Mouse (Mus musculus) left cerebral cortex, adult 2 months (tissue): ENCODE measurements around the gene Ccdc141. TPM values are rescaled to one million over a fixed set of nuclear protein-coding genes. Genes with fewer than 3 reads are reported as not detected.
A peak's percentile ranks its signal among the peaks of the same experiment; 100 is the strongest.

Experiments
- DNase-seq, 2 experiments: peaks; one replicate each; pipeline ENCODE4 v3.0.0; 2021 to 2022; ENCODE audit warnings: low spot score in 2 of 2, mixed read lengths in 1 of 2; ENCODE audit errors: extremely low spot score in 1 of 2
- H3K27ac ChIP-seq: fragments of 200-600 bp; 2 replicates; pipeline ENCODE4 v1.8.1; 2022
- H3K4me3 ChIP-seq: fragments of 200-600 bp; 2 replicates; pipeline ENCODE4 v1.8.1; 2022
- CTCF ChIP-seq: fragments of 200-600 bp; IDR thresholded peaks from 2 replicates; pipeline ENCODE4 v1.8.1; 2022; ENCODE audit warnings: antibody characterized with exemption, mild to moderate bottlenecking, moderate library complexity
- intact Hi-C: fragments of 180-260 bp; cut with DNase I; formaldehyde crosslinking; loops from one replicate; pipeline ENCODE4 v1.15.1; 2025
- long read RNA-seq, 2 experiments: library from polyadenylated mRNA; stranded (forward); transcript quantifications; one replicate each; pipeline ENCODE4 v2.0.0; 2021; ENCODE audit warnings: borderline mapping rate in 2 of 2
- total RNA-seq, 2 experiments: library from RNA; stranded (reverse); gene quantifications; 2 replicates each; pipeline ENCODE4 v1.2.3; 2021

The Ccdc141 gene
- total RNA-seq: 10 to 100 TPM; 18.5 to 28.2 TPM
- long read RNA-seq, experiment 1, full-length matches to known transcripts: 4 of 13 reads
- long read RNA-seq, experiment 1, partial matches to known transcripts: 5 of 13 reads
- long read RNA-seq, experiment 1, other reads (novel, unspliced or antisense): 4 of 13 reads
- long read RNA-seq, experiment 2, full-length matches to known transcripts: 7 of 11 reads
- long read RNA-seq, experiment 2, partial matches to known transcripts: 2 of 11 reads
- long read RNA-seq, experiment 2, other reads (novel, unspliced or antisense): 2 of 11 reads

DNA sequence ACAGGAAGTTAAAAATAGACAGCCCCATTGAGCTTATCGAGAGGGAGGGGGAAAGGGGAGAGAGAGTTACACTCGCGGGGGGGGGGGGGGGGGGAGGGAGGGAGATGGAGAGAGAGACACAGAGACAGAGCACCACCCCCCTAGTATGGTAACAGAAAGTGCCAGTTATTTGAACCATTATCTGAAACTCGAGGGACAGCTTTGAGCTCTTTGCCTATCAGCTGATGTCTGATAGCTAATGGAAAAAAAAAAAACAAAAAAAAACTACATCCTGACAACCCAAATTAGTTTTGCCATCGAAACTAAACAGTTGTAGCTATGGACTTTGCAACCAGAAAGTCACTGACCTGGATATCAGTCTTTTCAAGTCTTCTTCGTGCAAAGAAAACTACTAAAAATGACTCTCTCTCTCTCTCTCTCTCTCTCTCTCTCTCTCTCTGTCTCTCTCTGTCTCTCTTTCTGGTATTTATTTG lies at the start of gene Ccdc141:
Gene Ccdc141, minus strand, starts transcription at position 4 of the 473 bp plus-strand sequence.
- H3K27ac ChIP-seq: peak within 1 kb of the TSS; percentile 86
- H3K4me3 ChIP-seq: peak within 1 kb of the TSS; percentile 43
- intact Hi-C loops: no loop called here
- DNase-seq: no peak
- TF ChIP-seq CTCF: no peak

DNA sequence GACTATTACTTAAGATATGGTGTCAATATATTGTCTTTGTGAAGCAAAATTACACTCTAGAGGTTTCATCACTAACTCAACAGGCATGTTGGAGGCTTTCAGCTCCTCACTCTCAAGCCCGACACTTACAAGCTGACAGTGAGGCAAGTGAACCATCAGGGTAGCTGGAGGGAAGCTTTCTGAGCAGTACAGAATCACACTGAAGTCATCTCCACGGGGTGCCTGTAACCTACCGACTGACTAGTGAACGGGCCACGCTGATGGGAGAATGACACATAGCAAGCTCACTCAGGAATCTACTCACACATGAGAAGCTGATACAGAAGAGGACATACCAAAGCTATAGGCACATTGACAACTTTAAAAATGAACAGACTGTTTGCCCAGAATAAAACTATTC lies 42.4 kb upstream of the Ccdc141 start:
- DNase-seq: no peak
- Histone ChIP-seq H3K27ac (no peak overlapping the region), H3K4me3 (no peak overlapping the region)
- TF ChIP-seq CTCF: no peak
- intact Hi-C loops: no loop called here

DNA sequence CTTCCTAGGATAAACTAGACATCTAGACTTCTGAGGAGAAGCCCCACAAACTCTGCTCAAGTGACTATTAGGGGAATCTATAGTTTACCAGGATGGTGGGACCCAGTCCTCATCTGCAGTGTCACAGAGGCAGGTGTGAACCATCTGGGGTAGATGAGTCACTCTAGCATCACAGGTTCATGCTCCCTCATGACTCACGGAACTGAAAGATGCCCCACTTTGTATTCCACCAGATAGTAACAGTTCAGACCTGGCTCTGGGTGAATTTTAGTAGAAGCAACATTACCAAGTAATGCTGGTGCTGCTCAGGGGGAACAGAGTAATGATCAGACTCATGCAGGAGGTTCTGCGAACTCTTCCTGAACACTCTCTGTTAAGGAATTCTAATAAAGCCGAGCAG lies 36.5 kb upstream of the Ccdc141 start:
- intact Hi-C loops: loop anchor here (10.0 kb wide), 2 partner anchors 142 to 232 kb away; no protein-coding TSS in a partner anchor

DNA sequence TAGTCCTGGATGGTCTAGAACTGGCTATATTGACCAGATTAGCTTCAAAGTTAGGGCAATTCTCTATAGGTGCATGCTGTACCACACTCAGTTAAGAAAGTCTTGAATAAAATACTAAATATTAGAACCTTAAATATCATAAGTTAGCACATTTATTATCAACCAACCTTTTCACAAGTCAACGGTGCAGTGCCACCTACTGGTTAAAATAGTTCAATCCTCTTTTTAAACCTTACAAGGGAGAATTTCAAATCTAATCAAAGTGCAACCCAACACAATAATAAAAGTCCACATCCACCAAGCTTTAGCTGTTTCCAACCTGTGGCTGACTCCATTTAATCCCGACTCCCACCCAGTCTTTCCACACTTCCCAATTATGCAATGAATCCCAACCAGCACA lies 33.5 kb upstream of the Ccdc141 start:
- intact Hi-C loops: loop anchor here (10.0 kb wide), 2 partner anchors 139 to 229 kb away; no protein-coding TSS in a partner anchor
- no peak overlapping the region; the same call in 1 of the 2 replicates for H3K27ac ChIP-seq
- peak; percentile 61 for TF ChIP-seq CTCF
- H3K4me3 ChIP-seq: no peak overlapping the region
- no peak for DNase-seq

More for the DNA sequence above, 36.5 kb upstream of the Ccdc141 start:
- no peak overlapping the region for H3K4me3 ChIP-seq
- TF ChIP-seq CTCF: no peak
- DNase-seq: no peak
- H3K27ac ChIP-seq: no peak overlapping the region

DNA sequence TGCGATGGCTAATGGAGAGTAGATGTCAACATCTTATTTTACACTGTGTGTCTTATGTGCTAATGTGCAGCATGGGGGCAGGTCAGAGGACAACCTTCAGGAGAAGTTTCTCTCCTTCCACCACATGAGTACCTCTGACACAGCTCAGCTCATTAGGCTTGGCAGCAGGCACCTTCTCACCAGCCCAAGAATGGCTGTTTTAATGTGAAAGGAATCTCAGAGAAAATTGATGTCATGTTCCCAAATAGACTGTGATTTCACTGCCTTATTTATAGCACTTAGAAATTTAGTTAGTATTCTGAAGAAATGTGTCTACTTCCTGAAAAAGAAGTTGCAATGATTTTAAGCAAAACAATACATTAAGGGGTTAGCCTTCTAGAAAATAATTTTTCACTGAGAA lies 31.5 kb upstream of the Ccdc141 start:
- H3K4me3 ChIP-seq: no peak overlapping the region
- H3K27ac ChIP-seq: peak overlapping the region; percentile 69
- intact Hi-C loops: loop anchor here (10.0 kb wide), 2 partner anchors 137 to 227 kb away; no protein-coding TSS in a partner anchor
- TF ChIP-seq CTCF: no peak
- no peak for DNase-seq

DNA sequence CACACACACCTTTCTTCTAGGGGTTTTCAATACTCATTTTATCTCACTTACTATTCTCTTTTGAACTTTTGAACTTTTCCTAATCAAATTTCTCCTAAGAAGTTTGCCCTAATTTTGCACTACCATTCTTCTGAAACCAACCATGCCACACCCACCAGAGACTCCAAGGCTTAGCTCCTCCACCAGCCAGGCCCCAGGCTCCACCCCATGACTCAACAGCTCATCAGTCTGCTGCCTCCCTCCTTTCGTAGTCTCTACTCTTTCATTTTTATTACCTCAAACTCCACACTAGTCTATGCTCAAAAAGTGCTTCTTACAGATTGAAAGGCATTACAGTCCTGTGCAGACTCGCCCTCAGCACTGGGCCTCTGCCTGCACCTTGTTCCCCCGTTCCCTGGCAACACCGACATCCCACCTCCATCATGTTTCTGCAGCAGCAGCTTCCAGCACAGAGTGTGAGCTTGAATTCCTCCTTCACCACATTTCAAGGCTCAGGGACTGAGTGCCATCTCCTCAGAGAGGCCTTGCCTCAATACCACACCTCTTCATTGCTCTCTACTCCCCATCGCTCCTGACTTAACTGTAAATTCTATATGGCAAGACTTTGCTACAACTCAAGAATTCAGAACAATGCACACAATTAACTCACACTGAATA lies 30.6 kb upstream of the Ccdc141 start:
- no peak overlapping the region for H3K4me3 ChIP-seq
- intact Hi-C loops: loop anchor here (10.0 kb wide), 2 partner anchors 136 to 226 kb away; no protein-coding TSS in a partner anchor
- TF ChIP-seq CTCF: no peak
- DNase-seq: no peak
- H3K27ac ChIP-seq: peak overlapping the region; percentile 48

DNA sequence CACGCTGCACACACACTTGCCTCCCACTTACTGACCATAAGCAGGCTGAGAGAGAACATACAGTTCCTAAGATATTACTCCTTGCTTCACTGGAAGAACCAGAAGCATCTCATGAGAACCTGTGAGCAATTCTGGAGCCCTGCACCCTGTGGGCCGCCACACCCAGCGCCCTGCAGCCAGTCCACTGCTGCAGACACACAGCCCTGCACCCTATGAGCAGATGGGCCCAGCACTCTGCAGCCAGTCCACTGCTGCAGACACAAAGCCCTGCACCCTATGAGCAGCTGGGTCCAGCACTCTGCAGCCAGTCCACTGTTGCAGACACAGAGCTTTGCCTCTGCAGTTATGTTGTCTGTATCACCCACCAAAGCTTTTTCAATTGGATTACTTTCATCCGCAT lies 29.9 kb upstream of the Ccdc141 start:
- no peak for DNase-seq
- Histone ChIP-seq H3K27ac (no peak overlapping the region), H3K4me3 (no peak overlapping the region)
- no peak for TF ChIP-seq CTCF
- intact Hi-C loops: loop anchor here (10.0 kb wide), 2 partner anchors 136 to 226 kb away; no protein-coding TSS in a partner anchor

DNA sequence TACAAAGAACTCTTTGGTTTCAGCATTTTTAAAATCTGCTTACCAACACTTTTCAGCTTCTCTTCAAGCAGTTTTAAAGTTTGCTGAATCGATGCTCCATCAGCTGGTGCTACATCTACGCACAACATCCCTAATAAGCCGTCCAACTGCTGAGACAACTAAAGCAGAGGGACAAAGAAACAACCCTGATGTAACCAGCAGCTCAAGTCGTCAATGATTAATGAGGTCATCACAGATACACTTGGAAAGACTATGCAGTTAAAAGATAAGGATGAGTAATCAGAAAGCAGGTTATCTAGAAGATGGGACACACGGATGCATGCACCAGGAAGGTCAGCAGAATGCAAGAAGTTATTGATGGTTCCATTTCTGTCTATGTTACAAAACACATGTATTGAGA lies 27.8 kb upstream of the Ccdc141 start:
- TF ChIP-seq CTCF: no peak
- no peak for DNase-seq
- Histone ChIP-seq H3K27ac (no peak overlapping the region), H3K4me3 (no peak overlapping the region)
- intact Hi-C loops: no loop called here

DNA sequence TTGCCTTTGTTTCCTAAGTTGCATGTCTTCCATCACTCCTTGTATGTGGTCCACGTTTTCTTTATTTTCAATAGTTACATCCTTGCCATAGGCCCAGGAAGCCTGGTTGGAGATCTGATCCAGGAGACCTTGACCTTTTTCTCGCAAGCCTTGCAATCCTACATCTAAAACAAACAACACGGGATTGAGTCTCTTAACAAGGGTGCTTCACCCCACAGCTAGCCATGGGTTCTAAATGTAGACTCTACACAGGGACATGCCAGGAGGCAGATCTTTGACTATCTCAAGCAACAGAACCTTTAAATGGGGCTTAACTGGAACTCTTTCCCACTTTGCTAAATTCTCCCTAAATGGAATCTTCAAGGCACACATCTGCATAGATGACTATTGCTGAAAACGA lies 26.4 kb upstream of the Ccdc141 start:
- Histone ChIP-seq H3K27ac (no peak overlapping the region), H3K4me3 (no peak overlapping the region)
- intact Hi-C loops: no loop called here
- no peak for DNase-seq
- TF ChIP-seq CTCF: no peak

DNA sequence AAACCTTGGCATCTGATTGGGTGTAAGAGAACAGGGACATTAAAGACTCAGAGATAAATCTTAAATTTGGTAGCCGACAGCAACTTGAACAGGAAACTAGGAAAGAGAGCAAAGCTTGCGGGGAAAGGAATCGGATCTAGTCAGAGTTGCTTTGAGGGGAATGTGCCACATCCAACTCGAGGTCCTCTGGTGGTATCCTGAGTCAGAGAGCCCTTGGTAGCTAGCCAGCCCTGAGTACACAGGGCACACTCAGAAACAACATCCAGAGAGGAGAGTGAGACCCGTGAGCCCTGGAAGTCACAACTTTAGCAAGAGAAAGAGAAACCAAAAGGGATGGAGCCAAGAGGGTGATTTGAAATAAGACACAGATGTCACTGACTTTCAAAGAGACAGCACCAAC lies 24.6 kb upstream of the Ccdc141 start:
- no peak for TF ChIP-seq CTCF
- Histone ChIP-seq H3K27ac (no peak overlapping the region), H3K4me3 (no peak overlapping the region)
- intact Hi-C loops: no loop called here
- no peak for DNase-seq

DNA sequence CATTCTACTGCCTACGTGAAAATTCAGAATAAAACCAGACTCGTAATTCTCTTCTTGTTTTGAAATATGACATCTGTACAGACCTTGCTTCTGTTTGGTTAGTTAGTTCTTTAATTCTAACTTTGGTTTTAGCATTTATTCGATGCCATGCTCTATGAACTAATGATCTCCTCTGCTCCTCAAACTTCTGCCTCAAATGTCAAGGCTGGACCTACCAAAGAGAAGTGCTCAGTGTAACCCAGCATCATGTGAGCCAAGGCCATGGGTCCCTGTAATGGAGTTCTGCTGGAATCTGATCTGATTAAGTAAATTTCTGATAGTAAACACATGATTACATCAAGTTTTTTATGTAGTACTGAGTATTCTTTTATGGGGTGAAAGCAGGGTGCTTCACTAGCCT lies 21.4 kb upstream of the Ccdc141 start:
- Histone ChIP-seq H3K4me3 (no peak overlapping the region), H3K27ac (no peak overlapping the region)
- TF ChIP-seq CTCF: no peak
- intact Hi-C loops: loop anchor here (5.0 kb wide), 1 partner anchor 150 kb away; no protein-coding TSS in a partner anchor
- no peak for DNase-seq

DNA sequence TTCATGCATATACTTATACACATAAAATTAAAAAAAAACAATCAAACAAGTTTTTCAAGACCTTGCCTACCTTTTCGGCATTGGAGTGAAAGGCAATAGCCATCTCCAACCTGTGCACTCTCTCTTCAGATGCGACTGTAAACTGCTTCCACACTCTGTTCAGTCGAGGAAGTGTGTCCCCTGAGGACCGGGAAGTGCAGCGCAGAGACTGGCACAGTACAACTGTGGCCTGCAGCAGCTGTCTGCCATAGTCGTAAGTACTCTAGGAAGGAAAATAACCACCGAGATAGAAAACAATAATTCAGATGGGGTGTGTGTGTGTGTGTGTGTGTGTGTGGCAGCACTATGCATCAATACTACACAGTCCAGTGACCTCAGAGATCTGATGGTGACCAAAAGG lies 20.5 kb upstream of the Ccdc141 start:
- no peak for DNase-seq
- no peak overlapping the region for H3K4me3 ChIP-seq
- intact Hi-C loops: loop anchor here (5.0 kb wide), 1 partner anchor 151 kb away; no protein-coding TSS in a partner anchor
- H3K27ac ChIP-seq: no peak overlapping the region
- TF ChIP-seq CTCF: no peak
